Mouse (Mus musculus): ENCODE data around the gene Ubn2. TPM values are rescaled to one million over a fixed set of nuclear protein-coding genes. Genes with fewer than 3 reads are reported as not detected.

The Ubn2 gene
- polyA plus RNA-seq, 1 experiment: 25.5 TPM

GRCm38 (mm10) chr6:38458075-38458474 is 24.3 kb downstream of the Ubn2 start:
- no peak overlapping the region for H3K4me3 ChIP-seq (ENCODE audit: control insufficient read depth, low read depth, low read length)
- H3K4me1 ChIP-seq (ENCODE audit: control insufficient read depth, insufficient read depth, low read length): no peaks in the 10 kb centered on the region
- TF ChIP-seq POLR2A (IDR thresholded peaks at IDR 0.05; ENCODE audit: control insufficient read depth, low read depth, low read length) (no peak), CTCF (IDR thresholded peaks at IDR 0.05; ENCODE audit: control insufficient read depth, insufficient read depth, insufficient replicate concordance, low read depth, low read length) (no peak)
- no peaks in the 10 kb centered on the region for H3K36me3 ChIP-seq (ENCODE audit: control insufficient read depth, insufficient read depth, low read length)
- no peaks in the 10 kb centered on the region for H3K27me3 ChIP-seq (ENCODE audit: control insufficient read depth, insufficient read depth, low read length)
- no peak overlapping the region for H3K27ac ChIP-seq (ENCODE audit: control insufficient read depth, insufficient read depth, low read depth, low read length)

- TF ChIP-seq CTCF (IDR thresholded peaks at IDR 0.05; ENCODE audit: control insufficient read depth, insufficient read depth, insufficient replicate concordance, low read depth, low read length): no peak
- TF ChIP-seq POLR2A (IDR thresholded peaks at IDR 0.05; ENCODE audit: control insufficient read depth, low read depth, low read length): no peak
- Histone ChIP-seq H3K27ac (ENCODE audit: control insufficient read depth, insufficient read depth, low read depth, low read length) (no peak overlapping the region), H3K4me1 (ENCODE audit: control insufficient read depth, insufficient read depth, low read length) (no peaks in the 10 kb centered on the region), H3K4me3 (ENCODE audit: control insufficient read depth, low read depth, low read length) (no peak overlapping the region), H3K36me3 (ENCODE audit: control insufficient read depth, insufficient read depth, low read length) (no peaks in the 10 kb centered on the region; the same call in 1 of the 2 replicates), H3K27me3 (ENCODE audit: control insufficient read depth, insufficient read depth, low read length) (no peaks in the 10 kb centered on the region)
Observed at GRCm38 (mm10) chr6:38469591-38469990, 35.8 kb downstream of the Ubn2 start.

DNA sequence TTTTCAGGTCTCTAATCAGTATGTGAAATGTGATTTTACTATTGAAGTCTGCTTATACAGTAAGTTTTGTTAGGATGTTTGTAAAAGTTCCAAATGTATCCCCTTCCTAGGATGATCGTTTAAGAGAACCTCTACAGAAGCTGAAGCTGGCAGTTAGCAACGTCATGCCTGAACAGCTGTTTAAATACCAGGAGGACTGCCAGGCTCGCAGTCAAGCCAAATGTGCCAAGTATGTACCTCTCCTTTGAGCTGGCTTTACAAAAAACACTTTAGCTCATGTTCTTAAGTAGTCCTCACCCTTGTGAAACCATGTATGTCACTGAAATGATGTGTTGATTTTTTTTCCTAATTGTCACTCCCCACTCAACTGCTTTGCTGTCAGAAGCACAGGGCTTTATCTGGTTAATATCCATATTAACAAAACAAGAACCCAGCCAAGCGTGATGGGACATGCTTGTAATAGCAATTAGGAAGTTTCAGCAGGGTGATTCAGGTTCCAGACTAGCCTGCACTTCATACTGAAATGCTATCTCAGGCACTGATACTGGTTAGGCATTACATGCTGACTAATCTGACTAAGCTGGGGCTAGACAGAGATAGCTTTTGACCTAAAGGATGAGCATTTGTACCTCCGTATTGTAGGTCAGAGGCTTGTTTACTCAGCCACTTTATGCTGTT is 48.1 kb downstream of the Ubn2 start:
- no peak overlapping the region for H3K4me3 ChIP-seq (ENCODE audit: control insufficient read depth, low read depth, low read length)
- H3K36me3 ChIP-seq (ENCODE audit: control insufficient read depth, insufficient read depth, low read length): peaks cover 4% of the 10 kb centered on the region; the same call in 1 of the 2 replicates
- TF ChIP-seq CTCF (IDR thresholded peaks at IDR 0.05; ENCODE audit: control insufficient read depth, insufficient read depth, insufficient replicate concordance, low read depth, low read length) (no peak), POLR2A (IDR thresholded peaks at IDR 0.05; ENCODE audit: control insufficient read depth, low read depth, low read length) (no peak)
- no peaks in the 10 kb centered on the region for H3K27me3 ChIP-seq (ENCODE audit: control insufficient read depth, insufficient read depth, low read length)
- H3K4me1 ChIP-seq (ENCODE audit: control insufficient read depth, insufficient read depth, low read length): no peaks in the 10 kb centered on the region
- H3K27ac ChIP-seq (ENCODE audit: control insufficient read depth, insufficient read depth, low read depth, low read length): no peak overlapping the region

GRCm38 (mm10) chr6:38492550-38492949 is 58.8 kb downstream of the Ubn2 start:
- TF ChIP-seq POLR2A (IDR thresholded peaks at IDR 0.05; ENCODE audit: control insufficient read depth, low read depth, low read length): no peak
- TF ChIP-seq CTCF (IDR thresholded peaks at IDR 0.05; ENCODE audit: control insufficient read depth, insufficient read depth, insufficient replicate concordance, low read depth, low read length): peak; percentile 19; the same call in 1 of the 2 replicates

DNA sequence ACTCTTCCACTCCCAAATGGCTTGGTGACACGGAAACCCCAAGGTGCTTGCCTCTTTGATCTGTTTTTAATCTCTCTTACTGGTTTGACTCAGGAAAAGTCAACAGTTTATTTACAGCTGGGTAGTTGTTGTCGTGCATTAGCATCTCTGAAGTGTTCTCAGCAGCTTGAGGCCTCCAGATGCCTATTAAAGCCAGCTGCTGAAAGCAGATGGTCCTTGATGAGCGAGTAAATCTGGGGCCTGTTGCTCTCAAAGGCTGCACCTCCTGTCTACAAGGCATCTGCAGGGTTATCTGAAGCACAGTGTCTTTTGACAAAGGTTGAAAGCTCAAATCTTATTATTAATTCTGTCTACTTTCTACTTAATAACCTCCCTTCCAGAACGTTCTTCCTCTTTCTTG is 61.9 kb downstream of the Ubn2 start:
- H3K4me3 ChIP-seq (ENCODE audit: control insufficient read depth, low read depth, low read length): no peak overlapping the region
- TF ChIP-seq POLR2A (IDR thresholded peaks at IDR 0.05; ENCODE audit: control insufficient read depth, low read depth, low read length): no peak
- no peak for TF ChIP-seq CTCF (IDR thresholded peaks at IDR 0.05; ENCODE audit: control insufficient read depth, insufficient read depth, insufficient replicate concordance, low read depth, low read length)
- H3K36me3 ChIP-seq (ENCODE audit: control insufficient read depth, insufficient read depth, low read length): no peaks in the 10 kb centered on the region; the same call in none of the 2 replicates
- no peak overlapping the region for H3K27ac ChIP-seq (ENCODE audit: control insufficient read depth, insufficient read depth, low read depth, low read length)
- no peaks in the 10 kb centered on the region for H3K4me1 ChIP-seq (ENCODE audit: control insufficient read depth, insufficient read depth, low read length)
- H3K27me3 ChIP-seq (ENCODE audit: control insufficient read depth, insufficient read depth, low read length): no peaks in the 10 kb centered on the region

More at GRCm38 (mm10) chr6:38492550-38492949, 58.8 kb downstream of the Ubn2 start:
- no peak overlapping the region for H3K4me3 ChIP-seq (ENCODE audit: control insufficient read depth, low read depth, low read length)
- H3K27ac ChIP-seq (ENCODE audit: control insufficient read depth, insufficient read depth, low read depth, low read length): no peak overlapping the region
- no peaks in the 10 kb centered on the region; the same call in 1 of the 2 replicates for H3K36me3 ChIP-seq (ENCODE audit: control insufficient read depth, insufficient read depth, low read length)
- no peaks in the 10 kb centered on the region for H3K4me1 ChIP-seq (ENCODE audit: control insufficient read depth, insufficient read depth, low read length)
- H3K27me3 ChIP-seq (ENCODE audit: control insufficient read depth, insufficient read depth, low read length): no peaks in the 10 kb centered on the region

DNA sequence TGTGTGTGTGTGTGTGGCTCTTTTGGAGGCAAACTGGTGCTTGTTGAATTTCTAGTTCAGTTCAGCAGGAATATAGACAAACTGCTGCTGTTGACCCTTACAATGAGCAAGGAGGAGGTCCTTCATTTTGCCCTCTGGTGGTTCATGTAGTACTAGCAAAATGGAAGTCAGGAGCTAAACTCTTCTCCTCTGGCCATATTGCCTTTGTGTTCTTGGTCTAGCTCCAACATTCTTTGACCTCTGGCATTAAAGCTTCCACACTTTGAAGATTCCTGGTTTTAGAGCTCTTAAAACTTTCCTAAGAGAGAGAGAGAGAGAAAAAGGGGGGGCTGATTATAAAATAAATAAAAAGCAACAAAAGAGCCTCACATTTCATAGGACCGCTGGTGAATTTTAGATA is 78.3 kb downstream of the Ubn2 start:
- Histone ChIP-seq H3K27me3 (ENCODE audit: control insufficient read depth, insufficient read depth, low read length) (no peaks in the 10 kb centered on the region), H3K36me3 (ENCODE audit: control insufficient read depth, insufficient read depth, low read length) (no peaks in the 10 kb centered on the region), H3K4me1 (ENCODE audit: control insufficient read depth, insufficient read depth, low read length) (no peaks in the 10 kb centered on the region), H3K4me3 (ENCODE audit: control insufficient read depth, low read depth, low read length) (no peak overlapping the region), H3K27ac (ENCODE audit: control insufficient read depth, insufficient read depth, low read depth, low read length) (no peak overlapping the region)
- TF ChIP-seq POLR2A (IDR thresholded peaks at IDR 0.05; ENCODE audit: control insufficient read depth, low read depth, low read length) (no peak), CTCF (IDR thresholded peaks at IDR 0.05; ENCODE audit: control insufficient read depth, insufficient read depth, insufficient replicate concordance, low read depth, low read length) (no peak)

GRCm38 (mm10) chr6:38512830-38513229 is 79.1 kb downstream of the Ubn2 start:
- Histone ChIP-seq H3K36me3 (ENCODE audit: control insufficient read depth, insufficient read depth, low read length) (no peaks in the 10 kb centered on the region), H3K27me3 (ENCODE audit: control insufficient read depth, insufficient read depth, low read length) (no peaks in the 10 kb centered on the region), H3K4me1 (ENCODE audit: control insufficient read depth, insufficient read depth, low read length) (no peaks in the 10 kb centered on the region), H3K4me3 (ENCODE audit: control insufficient read depth, low read depth, low read length) (no peak overlapping the region), H3K27ac (ENCODE audit: control insufficient read depth, insufficient read depth, low read depth, low read length) (no peak overlapping the region)
- TF ChIP-seq POLR2A (IDR thresholded peaks at IDR 0.05; ENCODE audit: control insufficient read depth, low read depth, low read length) (no peak), CTCF (IDR thresholded peaks at IDR 0.05; ENCODE audit: control insufficient read depth, insufficient read depth, insufficient replicate concordance, low read depth, low read length) (no peak)
